Mouse (Mus musculus): ENCODE results near the gene Psmc1. TPM values are rescaled to one million over a fixed set of nuclear protein-coding genes. Genes with fewer than 3 reads are reported as not detected.

Gene Psmc1
- polyA plus RNA-seq, 1 experiment from 2014 or later = 324 TPM

DNA sequence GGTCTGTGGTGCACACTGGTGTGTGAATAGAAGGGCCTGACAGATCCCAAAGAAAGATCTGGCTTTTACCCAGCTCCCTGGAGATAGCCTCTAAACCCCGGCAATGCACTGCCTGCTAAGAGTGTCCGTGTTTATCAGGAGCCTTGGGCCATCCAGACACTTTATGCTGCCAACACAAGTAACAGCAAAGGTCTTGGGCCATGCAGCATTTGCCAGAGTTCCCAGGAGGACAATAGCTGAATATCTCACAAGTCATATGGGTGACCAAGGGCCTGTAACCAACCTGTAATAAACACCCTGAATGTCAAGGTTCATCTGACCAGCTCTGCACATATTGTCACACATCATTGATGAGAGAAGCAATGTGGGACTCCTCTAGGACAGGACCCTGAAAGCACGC is 21.9 kb upstream of the Psmc1 start:
- Histone ChIP-seq H3K4me2 (replicated peaks; ENCODE audit: low read depth, low read length) (no peak overlapping the region), H3K9ac (ENCODE audit: low read depth, low read length) (no peak overlapping the region), H3K9me3 (ENCODE audit: control insufficient read depth, low read length) (no peaks in the 10 kb centered on the region), H3K4me3 (ENCODE audit: low read length) (no peak overlapping the region), H3K4me1 (ENCODE audit: control insufficient read depth, insufficient read depth, low read length) (peaks cover 8% of the 10 kb centered on the region), H3K36me3 (ENCODE audit: control insufficient read depth, insufficient read depth, low read length) (no peaks in the 10 kb centered on the region), H3K27ac (ENCODE audit: low read depth, low read length) (no peak overlapping the region), H3K27me3 (ENCODE audit: control insufficient read depth, insufficient read depth, low read length) (no peaks in the 10 kb centered on the region)
- 78% methylated on average over 3 of the region's 3 CpGs for WGBS
- no peak for ATAC-seq (ENCODE audit: low FRiP score, low TSS enrichment)

DNA sequence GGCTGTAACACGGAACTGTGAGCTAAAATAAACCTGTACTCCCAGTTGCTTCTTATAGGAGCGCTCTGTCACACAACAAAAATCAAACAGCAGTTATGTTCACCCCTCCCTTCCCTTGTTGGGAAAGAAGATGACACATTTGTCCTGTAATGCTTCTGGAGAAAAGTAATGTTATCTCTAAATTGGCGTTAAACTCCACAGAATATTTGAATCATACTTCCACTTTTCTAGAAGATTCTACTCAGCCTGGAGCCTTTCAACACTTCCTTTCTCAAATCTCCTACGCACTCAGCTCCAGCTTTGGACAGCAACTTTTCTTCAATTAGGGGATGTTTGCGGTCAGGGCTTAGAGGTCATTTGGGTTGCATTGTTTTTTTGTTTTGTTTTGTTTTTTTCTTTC is 20.7 kb upstream of the Psmc1 start:
- WGBS = 86% methylated on average over 5 of the region's 5 CpGs

DNA sequence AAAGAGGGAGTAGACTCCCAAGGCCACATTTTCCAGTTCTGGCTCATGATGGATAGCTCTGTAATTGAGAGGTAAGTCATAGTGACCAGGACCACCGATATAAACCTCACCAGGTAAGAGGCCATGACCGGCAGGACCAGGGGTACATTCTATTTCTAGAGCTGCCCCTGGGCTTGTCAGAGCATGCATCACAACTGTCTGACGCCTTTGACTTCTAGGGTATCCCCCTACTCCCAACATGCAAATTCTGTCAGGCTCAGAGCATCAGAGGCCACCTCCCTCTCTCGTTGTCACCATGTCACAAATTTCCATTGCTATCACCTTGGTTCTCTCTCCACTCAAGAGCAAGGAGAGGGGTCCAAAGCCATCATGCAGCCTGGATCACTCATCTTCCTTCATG is 19.2 kb upstream of the Psmc1 start:
- no peaks in the 10 kb centered on the region for H3K27me3 ChIP-seq (ENCODE audit: control insufficient read depth, insufficient read depth, low read length)
- no peak overlapping the region for H3K27ac ChIP-seq (ENCODE audit: low read depth, low read length)
- WGBS = 91% methylated on average over 4 of the region's 4 CpGs
- H3K9ac ChIP-seq (ENCODE audit: low read depth, low read length) = no peak overlapping the region
- H3K9me3 ChIP-seq (ENCODE audit: control insufficient read depth, low read length) = no peaks in the 10 kb centered on the region
- H3K4me3 ChIP-seq (ENCODE audit: low read length) = no peak overlapping the region
- H3K4me2 ChIP-seq (replicated peaks; ENCODE audit: low read depth, low read length) = no peak overlapping the region
- H3K36me3 ChIP-seq (ENCODE audit: control insufficient read depth, insufficient read depth, low read length) = no peaks in the 10 kb centered on the region
- no peak for ATAC-seq (ENCODE audit: low FRiP score, low TSS enrichment)
- H3K4me1 ChIP-seq (ENCODE audit: control insufficient read depth, insufficient read depth, low read length) = no peaks in the 10 kb centered on the region

More for the DNA sequence above, 20.7 kb upstream of the Psmc1 start:
- H3K9me3 ChIP-seq (ENCODE audit: control insufficient read depth, low read length) = no peaks in the 10 kb centered on the region
- no peak overlapping the region for H3K4me3 ChIP-seq (ENCODE audit: low read length)
- H3K4me1 ChIP-seq (ENCODE audit: control insufficient read depth, insufficient read depth, low read length) = peaks cover 1% of the 10 kb centered on the region
- no peaks in the 10 kb centered on the region for H3K27me3 ChIP-seq (ENCODE audit: control insufficient read depth, insufficient read depth, low read length)
- H3K36me3 ChIP-seq (ENCODE audit: control insufficient read depth, insufficient read depth, low read length) = no peaks in the 10 kb centered on the region
- H3K27ac ChIP-seq (ENCODE audit: low read depth, low read length) = no peak overlapping the region
- ATAC-seq (ENCODE audit: low FRiP score, low TSS enrichment) = no peak
- H3K9ac ChIP-seq (ENCODE audit: low read depth, low read length) = no peak overlapping the region
- no peak overlapping the region for H3K4me2 ChIP-seq (replicated peaks; ENCODE audit: low read depth, low read length)

DNA sequence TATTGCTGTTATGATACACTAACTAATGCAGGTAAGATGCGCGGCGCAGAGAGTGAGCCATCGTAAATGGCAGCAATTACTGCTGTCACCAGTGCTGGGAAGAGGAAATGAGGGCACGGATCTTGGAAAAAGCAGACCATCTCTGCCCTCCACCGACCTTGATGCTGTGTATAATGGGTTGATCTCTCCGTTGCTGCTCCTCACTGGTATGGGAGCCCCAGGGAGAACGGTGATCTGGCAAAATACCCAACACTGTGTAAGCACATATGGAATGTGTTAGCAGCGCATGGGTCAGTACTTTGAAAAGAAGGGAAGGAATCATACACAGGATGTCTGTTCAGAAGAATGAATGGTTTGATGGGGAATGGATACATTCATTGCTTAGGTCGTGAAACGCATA is 16.9 kb upstream of the Psmc1 start:
- Histone ChIP-seq H3K36me3 (ENCODE audit: control insufficient read depth, insufficient read depth, low read length) (no peaks in the 10 kb centered on the region), H3K4me3 (ENCODE audit: low read length) (no peak overlapping the region), H3K4me2 (replicated peaks; ENCODE audit: low read depth, low read length) (no peak overlapping the region), H3K9me3 (ENCODE audit: control insufficient read depth, low read length) (no peaks in the 10 kb centered on the region), H3K27ac (ENCODE audit: low read depth, low read length) (no peak overlapping the region), H3K27me3 (ENCODE audit: control insufficient read depth, insufficient read depth, low read length) (no peaks in the 10 kb centered on the region), H3K4me1 (ENCODE audit: control insufficient read depth, insufficient read depth, low read length) (no peaks in the 10 kb centered on the region), H3K9ac (ENCODE audit: low read depth, low read length) (no peak overlapping the region)
- ATAC-seq (ENCODE audit: low FRiP score, low TSS enrichment) = no peak
- WGBS = 84% methylated on average over 11 of the region's 11 CpGs

DNA sequence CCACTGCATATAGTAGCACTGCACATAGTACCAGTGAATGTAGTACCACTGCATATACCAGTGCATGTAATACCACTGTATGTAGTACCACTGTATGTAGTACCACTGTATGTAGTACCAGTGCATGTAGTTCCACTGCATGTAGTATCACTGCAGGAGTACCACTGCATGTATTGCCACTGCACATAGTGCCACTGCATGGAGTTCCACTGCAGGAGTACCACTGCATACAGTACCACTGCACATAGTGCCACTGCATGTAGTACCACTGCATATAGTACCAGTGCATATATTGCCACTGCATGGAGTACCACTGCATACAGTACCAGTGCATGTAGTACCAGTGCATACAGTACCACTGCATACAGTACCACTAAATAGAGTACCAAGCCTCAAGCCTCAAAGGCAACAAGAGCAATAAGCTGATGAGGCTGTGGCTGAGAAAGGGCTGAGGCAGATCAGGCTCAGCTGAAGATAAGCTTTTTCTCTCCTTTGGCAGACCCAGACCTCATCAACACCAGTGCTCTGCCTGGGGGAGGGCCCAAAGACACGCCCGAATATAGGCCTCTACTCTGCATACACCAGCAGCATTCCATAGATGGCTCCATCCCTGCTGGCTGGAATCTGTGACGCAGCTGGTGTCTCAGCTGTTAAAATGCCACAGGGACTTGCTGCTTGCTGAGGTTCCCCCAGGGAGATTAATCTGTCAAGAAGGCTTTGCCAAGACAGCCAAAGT is 9.8 kb upstream of the Psmc1 start:
- no peaks in the 10 kb centered on the region for H3K36me3 ChIP-seq (ENCODE audit: control insufficient read depth, insufficient read depth, low read length)
- H3K4me1 ChIP-seq (ENCODE audit: control insufficient read depth, insufficient read depth, low read length) = no peaks in the 10 kb centered on the region
- ATAC-seq (ENCODE audit: low FRiP score, low TSS enrichment) = no peak
- H3K27me3 ChIP-seq (ENCODE audit: control insufficient read depth, insufficient read depth, low read length) = no peaks in the 10 kb centered on the region
- H3K27ac ChIP-seq (ENCODE audit: low read depth, low read length) = no peak overlapping the region
- no peaks in the 10 kb centered on the region for H3K9me3 ChIP-seq (ENCODE audit: control insufficient read depth, low read length)
- no peak overlapping the region for H3K4me3 ChIP-seq (ENCODE audit: low read length)
- no peak overlapping the region for H3K9ac ChIP-seq (ENCODE audit: low read depth, low read length)
- WGBS = 83% methylated on average over 3 of the region's 3 CpGs
- no peak overlapping the region for H3K4me2 ChIP-seq (replicated peaks; ENCODE audit: low read depth, low read length)

DNA sequence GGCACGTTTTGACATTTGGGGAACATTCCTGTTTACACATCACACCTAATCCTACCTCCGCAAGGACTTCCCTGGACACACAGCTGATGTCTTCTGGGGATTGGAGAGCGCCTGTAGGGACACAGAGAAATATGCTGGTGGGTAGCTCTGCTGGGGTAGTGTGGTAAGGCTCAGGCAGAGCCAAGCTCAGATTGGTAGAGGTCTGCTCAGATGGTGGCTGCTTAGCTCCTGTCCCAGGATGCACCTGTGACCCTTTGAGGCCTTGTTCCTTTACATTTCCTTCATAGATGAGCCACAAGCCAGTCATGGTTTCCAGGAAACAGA is 9.3 kb upstream of the Psmc1 start:
- H3K9me3 ChIP-seq (ENCODE audit: control insufficient read depth, low read length) = no peaks in the 10 kb centered on the region
- no peak overlapping the region for H3K9ac ChIP-seq (ENCODE audit: low read depth, low read length)
- H3K27ac ChIP-seq (ENCODE audit: low read depth, low read length) = no peak overlapping the region
- no peaks in the 10 kb centered on the region for H3K27me3 ChIP-seq (ENCODE audit: control insufficient read depth, insufficient read depth, low read length)
- no peaks in the 10 kb centered on the region for H3K4me1 ChIP-seq (ENCODE audit: control insufficient read depth, insufficient read depth, low read length)
- no peak overlapping the region for H3K4me2 ChIP-seq (replicated peaks; ENCODE audit: low read depth, low read length)
- no peak overlapping the region for H3K4me3 ChIP-seq (ENCODE audit: low read length)
- WGBS = 67% methylated on average over 3 of the region's 3 CpGs
- ATAC-seq (ENCODE audit: low FRiP score, low TSS enrichment) = no peak
- H3K36me3 ChIP-seq (ENCODE audit: control insufficient read depth, insufficient read depth, low read length) = no peaks in the 10 kb centered on the region

DNA sequence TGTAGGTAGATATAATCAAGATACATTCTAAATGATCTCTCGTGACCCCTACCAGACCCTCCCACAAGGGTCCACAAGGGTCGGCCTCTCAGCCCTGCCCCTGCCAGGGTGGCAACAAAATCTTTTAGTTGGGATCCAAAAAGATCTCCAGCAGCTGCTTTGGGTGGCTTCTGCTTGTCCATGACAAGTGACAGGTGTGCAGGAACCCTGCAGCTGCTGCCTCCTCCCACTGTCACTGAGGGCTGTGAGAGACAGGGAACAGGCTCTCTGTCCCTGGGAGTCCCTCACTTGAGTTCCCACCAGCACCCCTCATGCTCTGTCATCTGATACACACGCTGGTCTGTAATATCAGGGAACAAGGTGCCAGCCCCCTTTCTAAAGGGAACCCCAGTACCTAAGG is 8.3 kb upstream of the Psmc1 start:
- H3K36me3 ChIP-seq (ENCODE audit: control insufficient read depth, insufficient read depth, low read length) = no peaks in the 10 kb centered on the region
- 72% methylated on average over 3 of the region's 3 CpGs for WGBS

DNA sequence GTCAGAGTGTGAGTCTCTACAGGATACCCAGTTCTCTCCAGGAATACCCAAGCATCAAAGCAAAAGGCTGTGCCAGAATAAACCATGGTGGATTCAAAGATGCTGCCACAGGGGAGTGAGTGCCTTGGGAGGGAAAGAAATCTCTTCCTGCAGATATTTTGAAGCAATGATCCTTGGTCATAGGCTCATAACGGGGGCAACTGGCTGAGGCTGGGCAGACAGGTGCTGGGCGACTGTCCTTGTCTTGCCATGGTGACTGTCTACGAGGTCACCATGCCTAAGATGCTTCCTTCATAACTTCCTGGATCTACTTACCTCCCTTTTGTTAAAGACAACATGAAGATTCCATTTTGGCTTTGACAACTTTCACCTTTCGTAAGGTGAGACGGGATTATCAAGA is 5.4 kb upstream of the Psmc1 start:
- Histone ChIP-seq H3K27ac (ENCODE audit: low read depth, low read length) (no peak overlapping the region), H3K36me3 (ENCODE audit: control insufficient read depth, insufficient read depth, low read length) (no peaks in the 10 kb centered on the region), H3K4me2 (replicated peaks; ENCODE audit: low read depth, low read length) (no peak overlapping the region), H3K9me3 (ENCODE audit: control insufficient read depth, low read length) (no peaks in the 10 kb centered on the region), H3K27me3 (ENCODE audit: control insufficient read depth, insufficient read depth, low read length) (no peaks in the 10 kb centered on the region), H3K4me1 (ENCODE audit: control insufficient read depth, insufficient read depth, low read length) (peaks cover 3% of the 10 kb centered on the region; the same call in 1 of the 2 replicates), H3K4me3 (ENCODE audit: low read length) (no peak overlapping the region), H3K9ac (ENCODE audit: low read depth, low read length) (no peak overlapping the region)
- WGBS = 82% methylated on average over 5 of the region's 5 CpGs
- ATAC-seq (ENCODE audit: low FRiP score, low TSS enrichment) = no peak

More for the DNA sequence above, 8.3 kb upstream of the Psmc1 start:
- Histone ChIP-seq H3K9ac (ENCODE audit: low read depth, low read length) (no peak overlapping the region), H3K4me3 (ENCODE audit: low read length) (no peak overlapping the region), H3K9me3 (ENCODE audit: control insufficient read depth, low read length) (no peaks in the 10 kb centered on the region), H3K27me3 (ENCODE audit: control insufficient read depth, insufficient read depth, low read length) (no peaks in the 10 kb centered on the region), H3K27ac (ENCODE audit: low read depth, low read length) (no peak overlapping the region), H3K4me1 (ENCODE audit: control insufficient read depth, insufficient read depth, low read length) (no peaks in the 10 kb centered on the region), H3K4me2 (replicated peaks; ENCODE audit: low read depth, low read length) (no peak overlapping the region)
- ATAC-seq (ENCODE audit: low FRiP score, low TSS enrichment) = no peak

DNA sequence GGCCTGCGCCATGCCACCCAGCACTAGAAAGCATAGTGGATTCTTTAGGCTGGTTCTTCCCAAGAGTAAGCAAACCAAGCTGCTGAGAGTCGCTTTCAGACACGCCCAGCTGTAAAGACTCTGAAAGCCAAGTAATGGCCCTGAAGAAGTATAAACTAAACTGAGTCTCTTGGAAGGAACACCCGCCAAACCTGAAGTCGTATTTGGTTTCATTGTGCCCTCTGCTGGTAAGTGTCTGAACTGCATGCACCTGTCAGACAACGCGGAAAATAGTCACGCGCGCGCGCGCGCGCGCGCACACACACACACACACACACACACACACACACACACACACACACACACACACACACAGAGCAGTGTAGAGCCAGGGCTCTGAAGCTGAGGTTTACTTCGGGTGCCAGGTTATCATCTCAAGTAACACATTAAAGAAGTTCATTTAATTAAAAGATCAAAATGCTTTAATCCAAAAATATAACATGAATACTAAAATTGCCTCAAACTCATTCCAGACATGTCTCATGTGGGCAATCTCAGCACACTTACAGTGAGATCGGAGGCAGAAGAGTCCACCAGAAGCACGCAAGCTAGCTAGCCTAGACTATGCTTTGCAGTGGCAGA is 3.6 kb upstream of the Psmc1 start:
- no peak overlapping the region for H3K9ac ChIP-seq (ENCODE audit: low read depth, low read length)
- H3K9me3 ChIP-seq (ENCODE audit: control insufficient read depth, low read length) = no peaks in the 10 kb centered on the region
- ATAC-seq (ENCODE audit: low FRiP score, low TSS enrichment) = 0 out of 2 replicates have a peak, but pooled peaks have one; percentile 18
- no peak overlapping the region for H3K4me2 ChIP-seq (replicated peaks; ENCODE audit: low read depth, low read length)
- H3K27me3 ChIP-seq (ENCODE audit: control insufficient read depth, insufficient read depth, low read length) = no peaks in the 10 kb centered on the region
- peaks cover under 1% of the 10 kb centered on the region; the same call in 1 of the 2 replicates for H3K36me3 ChIP-seq (ENCODE audit: control insufficient read depth, insufficient read depth, low read length)
- H3K4me1 ChIP-seq (ENCODE audit: control insufficient read depth, insufficient read depth, low read length) = peaks cover 12% of the 10 kb centered on the region; the same call in 1 of the 2 replicates
- H3K27ac ChIP-seq (ENCODE audit: low read depth, low read length) = no peak overlapping the region
- no peak overlapping the region for H3K4me3 ChIP-seq (ENCODE audit: low read length)
- 12% methylated on average over 20 of the region's 20 CpGs for WGBS
